Mouse (Mus musculus): ENCODE data around the gene Dnmt3b. TPM values are rescaled to one million over a fixed set of nuclear protein-coding genes. Genes with fewer than 3 reads are reported as not detected.
"Not testable (repeated sequence)": the region's sequence is repeated elsewhere in the genome, so short reads cannot be mapped to it uniquely, and the experiment has no call there.

Gene Dnmt3b
- total and polyA plus RNA-seq, 2 experiments from 2014 or later, result 1.7 to 5.3 TPM

DNA sequence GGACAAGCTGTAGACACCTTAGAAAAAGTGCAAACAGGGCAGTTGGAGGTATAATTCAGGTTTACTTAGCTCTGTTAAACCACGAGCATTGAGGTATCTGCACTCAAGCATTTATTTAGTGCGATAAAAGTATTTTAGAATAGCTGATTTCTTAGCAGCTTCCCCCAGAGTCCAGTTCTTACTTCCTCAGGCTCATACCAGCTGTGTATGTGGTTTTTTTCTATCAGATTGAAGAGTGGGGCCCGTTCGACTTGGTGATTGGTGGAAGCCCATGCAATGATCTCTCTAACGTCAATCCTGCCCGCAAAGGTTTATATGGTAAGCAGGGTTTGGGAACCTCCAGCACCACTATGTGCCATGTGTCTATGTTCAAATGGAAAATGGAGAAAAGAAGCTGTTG lies 27.7 kb downstream of the Dnmt3b start:
- ATAC-seq (ENCODE audit: low FRiP score) (no peak), DNase-seq (ENCODE audit: low spot score) (no peak)
- Histone ChIP-seq H3K4me3 (ENCODE audit: low read depth, low read length) (no peak overlapping the region), H3K9me3 (ENCODE audit: low read length) (no peaks in the 10 kb centered on the region), H3K27ac (ENCODE audit: low read depth, low read length) (no peak overlapping the region), H3K27me3 (ENCODE audit: insufficient read depth, low read length) (no peaks in the 10 kb centered on the region), H3K36me3 (ENCODE audit: insufficient read depth, low read length) (no peaks in the 10 kb centered on the region; the same call in 1 of the 2 replicates), H3K4me1 (ENCODE audit: insufficient read depth, low read length) (no peaks in the 10 kb centered on the region), H3K4me2 (ENCODE audit: low read depth, low read length, poor library complexity, severe bottlenecking) (no peak overlapping the region), H3K9ac (replicated peaks; ENCODE audit: low read length, poor library complexity, severe bottlenecking) (no peak overlapping the region)
- no peak for TF ChIP-seq CTCF (IDR thresholded peaks at IDR 0.05)
- 92% methylated on average over 6 of the region's 6 CpGs for WGBS

- H3K36me3 ChIP-seq (ENCODE audit: insufficient read depth, low read length), result no peaks in the 10 kb centered on the region; the same call in 1 of the 2 replicates
- H3K9me3 ChIP-seq (ENCODE audit: low read length), result no peaks in the 10 kb centered on the region
- no peak overlapping the region for H3K4me3 ChIP-seq (ENCODE audit: low read depth, low read length)
- 86% methylated on average over 7 of the region's 7 CpGs for WGBS
- H3K4me2 ChIP-seq (ENCODE audit: low read depth, low read length, poor library complexity, severe bottlenecking), result no peak overlapping the region
- no peak overlapping the region for H3K27ac ChIP-seq (ENCODE audit: low read depth, low read length)
- DNase-seq (ENCODE audit: low spot score) (no peak), ATAC-seq (ENCODE audit: low FRiP score) (no peak)
- no peaks in the 10 kb centered on the region for H3K4me1 ChIP-seq (ENCODE audit: insufficient read depth, low read length)
- H3K27me3 ChIP-seq (ENCODE audit: insufficient read depth, low read length), result no peaks in the 10 kb centered on the region
- no peak for TF ChIP-seq CTCF (IDR thresholded peaks at IDR 0.05)
- H3K9ac ChIP-seq (replicated peaks; ENCODE audit: low read length, poor library complexity, severe bottlenecking), result no peak overlapping the region
These were observed 28.3 kb downstream of the Dnmt3b start for GRCm38 (mm10) chr2:153677550-153677949.

DNA sequence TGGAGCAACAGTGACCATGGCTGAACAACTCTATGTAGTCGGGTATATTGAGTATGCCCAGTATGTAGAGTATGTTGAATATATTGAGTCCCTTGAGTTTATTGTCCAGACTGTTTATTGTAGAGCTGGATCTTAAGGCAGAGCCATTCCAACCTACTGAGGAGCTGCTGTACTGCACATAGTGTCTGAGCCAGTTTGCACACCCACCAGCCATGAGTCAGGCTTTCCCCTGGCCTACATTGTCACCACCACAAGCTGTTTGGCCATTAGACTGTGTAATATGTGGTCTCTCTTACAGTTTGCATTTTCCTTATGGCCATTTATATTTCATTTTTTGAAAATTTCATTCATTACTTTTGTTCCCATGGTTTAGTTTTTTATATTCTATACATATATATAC lies 30.7 kb downstream of the Dnmt3b start:
- ATAC-seq (ENCODE audit: low FRiP score), result no peak
- TF ChIP-seq CTCF (IDR thresholded peaks at IDR 0.05), result no peak
- Histone ChIP-seq H3K27me3 (ENCODE audit: insufficient read depth, low read length) (no peaks in the 10 kb centered on the region), H3K4me3 (ENCODE audit: low read depth, low read length) (no peak overlapping the region), H3K4me1 (ENCODE audit: insufficient read depth, low read length) (no peaks in the 10 kb centered on the region), H3K9ac (replicated peaks; ENCODE audit: low read length, poor library complexity, severe bottlenecking) (no peak overlapping the region), H3K27ac (ENCODE audit: low read depth, low read length) (no peak overlapping the region), H3K4me2 (ENCODE audit: low read depth, low read length, poor library complexity, severe bottlenecking) (no peak overlapping the region), H3K9me3 (ENCODE audit: low read length) (no peaks in the 10 kb centered on the region), H3K36me3 (ENCODE audit: insufficient read depth, low read length) (no peaks in the 10 kb centered on the region; the same call in 1 of the 2 replicates)
- WGBS, result 83% methylated on average over 1 of the region's 1 CpGs
- DNase-seq (ENCODE audit: low spot score), result no peak

DNA sequence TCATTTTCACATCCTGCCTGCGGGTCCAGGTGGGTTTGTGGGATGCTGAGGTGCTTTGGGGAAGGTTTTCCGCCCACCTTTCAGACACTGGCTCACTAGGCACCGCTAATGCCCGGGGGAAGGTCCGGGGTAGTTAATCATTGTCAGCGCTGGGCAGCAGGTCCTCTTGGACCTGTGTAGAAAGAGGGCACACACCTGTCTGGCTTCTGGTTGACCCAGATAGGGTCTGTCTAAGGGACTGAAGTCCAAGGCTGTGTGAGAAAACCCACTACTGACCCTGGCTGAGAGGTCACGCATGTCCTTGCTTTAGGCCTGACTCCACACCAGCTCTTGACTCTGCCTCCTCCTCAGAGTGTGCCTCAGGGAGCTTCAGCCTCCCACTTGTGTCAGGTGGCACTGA lies 44.2 kb downstream of the Dnmt3b start:
- not testable (repeated sequence) for H3K4me2 ChIP-seq (ENCODE audit: low read depth, low read length, poor library complexity, severe bottlenecking); ATAC-seq (ENCODE audit: low FRiP score)
- 85% methylated on average over 5 of the region's 7 CpGs for WGBS

DNA sequence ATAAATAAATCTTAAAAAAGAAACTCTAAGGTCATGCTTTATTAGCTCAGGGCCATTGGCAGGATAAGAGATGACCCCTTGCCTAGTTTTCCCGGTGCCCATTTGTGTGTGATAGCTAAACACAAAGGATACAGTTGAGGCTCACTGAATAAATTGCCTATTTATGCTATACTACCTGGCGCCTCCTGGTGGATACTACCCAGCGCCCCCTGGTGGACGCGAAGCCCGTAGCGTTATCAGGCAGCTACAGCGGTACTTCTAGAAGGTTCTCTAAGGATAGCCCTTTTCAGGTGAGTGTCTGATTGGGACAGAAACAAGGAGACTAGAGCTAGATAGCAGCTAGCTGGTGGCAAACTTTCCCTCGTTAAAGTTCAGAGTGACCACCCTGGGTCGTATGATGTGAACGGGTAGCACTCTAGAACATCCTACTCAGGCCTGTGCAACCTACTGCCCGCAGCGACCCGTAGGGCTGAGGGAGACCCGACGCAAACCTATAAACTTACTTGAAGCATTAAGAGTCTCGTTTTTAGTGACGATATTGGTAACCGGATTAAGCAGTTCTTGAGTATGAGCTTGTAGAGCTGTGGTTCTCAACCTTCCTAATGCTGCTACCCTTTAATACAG lies 45.3 kb downstream of the Dnmt3b start:
- H3K4me1 ChIP-seq (ENCODE audit: insufficient read depth, low read length), result no peaks in the 10 kb centered on the region
- H3K4me3 ChIP-seq (ENCODE audit: low read depth, low read length), result no peak overlapping the region
- H3K9me3 ChIP-seq (ENCODE audit: low read length), result no peaks in the 10 kb centered on the region
- H3K36me3 ChIP-seq (ENCODE audit: insufficient read depth, low read length), result no peaks in the 10 kb centered on the region
- no peak for ATAC-seq (ENCODE audit: low FRiP score)
- peak; percentile 63 for TF ChIP-seq CTCF (IDR thresholded peaks at IDR 0.05)
- no peak overlapping the region for H3K9ac ChIP-seq (replicated peaks; ENCODE audit: low read length, poor library complexity, severe bottlenecking)
- H3K4me2 ChIP-seq (ENCODE audit: low read depth, low read length, poor library complexity, severe bottlenecking), result no peak overlapping the region
- H3K27ac ChIP-seq (ENCODE audit: low read depth, low read length), result no peak overlapping the region
- H3K27me3 ChIP-seq (ENCODE audit: insufficient read depth, low read length), result no peaks in the 10 kb centered on the region
- WGBS, result 64% methylated on average over 19 of the region's 19 CpGs
- DNase-seq (ENCODE audit: low spot score), result no peak

More for the DNA sequence above, 44.2 kb downstream of the Dnmt3b start:
- H3K4me3 ChIP-seq (ENCODE audit: low read depth, low read length); H3K9ac ChIP-seq (replicated peaks; ENCODE audit: low read length, poor library complexity, severe bottlenecking); H3K27ac ChIP-seq (ENCODE audit: low read depth, low read length); H3K9me3 ChIP-seq (ENCODE audit: low read length); H3K27me3 ChIP-seq (ENCODE audit: insufficient read depth, low read length); DNase-seq (ENCODE audit: low spot score); H3K36me3 ChIP-seq (ENCODE audit: insufficient read depth, low read length); H3K4me1 ChIP-seq (ENCODE audit: insufficient read depth, low read length): not testable (repeated sequence)

- Histone ChIP-seq H3K36me3 (ENCODE audit: insufficient read depth, low read length) (no peaks in the 10 kb centered on the region), H3K27ac (ENCODE audit: low read depth, low read length) (no peak within 1 kb of the TSS), H3K4me1 (ENCODE audit: insufficient read depth, low read length) (no peaks in the 10 kb centered on the region), H3K4me2 (ENCODE audit: low read depth, low read length, poor library complexity, severe bottlenecking) (no peak within 1 kb of the TSS), H3K27me3 (ENCODE audit: insufficient read depth, low read length) (no peaks in the 10 kb centered on the region), H3K4me3 (ENCODE audit: low read depth, low read length) (no peak within 1 kb of the TSS), H3K9ac (replicated peaks; ENCODE audit: low read length, poor library complexity, severe bottlenecking) (no peak within 1 kb of the TSS), H3K9me3 (ENCODE audit: low read length) (no peaks in the 10 kb centered on the region)
- DNase-seq (ENCODE audit: low spot score) (no peak), ATAC-seq (ENCODE audit: low FRiP score) (no peak)
- TF ChIP-seq CTCF (IDR thresholded peaks at IDR 0.05), result no peak
These were observed 47.1 kb downstream of the Dnmt3b start, which contains the start of gene Dnmt3c for GRCm38 (mm10) chr2:153696352-153696751. Gene Dnmt3c, plus strand, starts transcription at chr2:153696652.
